Mouse (Mus musculus): Measurements from ENCODE around the gene Ltbp4. TPM values are rescaled to one million over a fixed set of nuclear protein-coding genes. Genes with fewer than 3 reads are reported as not detected.

The Ltbp4 gene
- total RNA-seq, 2 experiments from 2014 or later, result 387 to 393 TPM

DNA sequence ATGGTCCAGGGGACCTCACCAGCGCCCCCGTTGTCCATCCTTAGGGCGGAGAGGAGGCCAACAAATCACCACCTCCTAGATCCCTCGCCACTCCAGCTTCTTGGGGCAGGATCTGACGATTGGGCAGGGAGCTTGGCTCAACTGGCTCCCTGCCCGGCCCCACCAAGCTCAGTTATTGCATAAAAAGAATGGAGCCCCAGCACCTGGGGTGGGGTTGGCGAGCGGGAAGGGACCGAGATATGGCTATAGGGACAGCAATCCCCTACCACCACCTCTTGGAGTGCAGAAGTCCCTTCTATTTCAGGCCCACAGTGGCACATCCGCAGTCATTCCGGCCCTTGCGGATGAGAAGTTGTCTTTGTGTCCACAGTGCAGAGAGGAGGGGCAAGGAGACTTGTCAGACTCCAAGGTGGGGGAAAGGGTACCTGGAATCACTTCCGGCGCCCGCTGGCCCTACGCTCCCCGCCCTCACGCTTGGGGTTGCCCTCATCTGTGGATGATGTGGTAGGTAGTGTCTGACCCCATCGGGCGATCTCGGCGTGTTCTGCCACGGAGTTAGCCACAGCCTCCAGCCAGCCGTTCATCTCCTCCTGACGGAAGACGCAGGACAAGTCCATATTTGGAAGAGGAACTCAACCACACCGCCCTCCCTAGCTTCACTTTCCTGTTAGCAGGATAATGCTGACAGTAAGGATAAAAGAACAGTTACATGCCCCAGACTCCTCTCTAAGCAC, 19.5 kb upstream of the Ltbp4 start, which contains the start of gene Gm20479:
Gene Gm20479, minus strand, starts transcription at position 559 of the 734 bp plus-strand sequence.
- intact Hi-C loops (cut with DNase I), result no loop called here
- DNase-seq, result peak; percentile 40 to 41

GRCm38 (mm10) chr7:27356248-27356647, 18.8 kb upstream of the Ltbp4 start:
- peak; percentile 50 to 53 for DNase-seq
- intact Hi-C loops (cut with DNase I), result no loop called here

DNA sequence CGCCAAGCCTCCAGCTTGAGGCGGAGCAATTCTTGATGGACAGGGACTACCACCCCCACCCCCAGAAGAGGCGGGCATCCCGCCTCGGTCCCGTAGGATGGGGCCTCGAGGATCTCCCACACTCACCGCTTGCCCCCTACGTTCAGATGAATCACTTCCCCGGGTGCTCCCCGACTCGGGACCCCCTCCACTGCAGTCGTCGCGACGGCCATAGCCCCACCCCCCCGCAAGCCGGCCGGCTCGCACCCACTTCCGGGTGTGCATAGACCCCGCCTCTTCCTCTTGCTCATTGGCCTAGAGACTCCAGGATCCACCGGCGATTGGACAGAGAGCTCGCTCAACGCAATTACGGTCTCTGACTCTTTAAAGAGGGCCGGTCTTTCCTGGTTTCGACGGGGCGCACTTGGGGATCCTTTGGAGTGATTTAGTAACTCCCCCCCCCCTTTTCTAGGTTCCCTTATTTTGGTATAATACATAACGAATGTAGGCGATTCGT, 18.3 kb upstream of the Ltbp4 start, which contains the start of gene Shkbp1:
Gene Shkbp1, minus strand, starts transcription at position 275 of the 496 bp plus-strand sequence.
- peak; percentile 91 to 93 for DNase-seq
- intact Hi-C loops (cut with DNase I), result no loop called here

- DNase-seq, result no peak
- intact Hi-C loops (cut with DNase I), result no loop called here
These were observed 17.8 kb upstream of the Ltbp4 start for GRCm38 (mm10) chr7:27355261-27355660.

DNA sequence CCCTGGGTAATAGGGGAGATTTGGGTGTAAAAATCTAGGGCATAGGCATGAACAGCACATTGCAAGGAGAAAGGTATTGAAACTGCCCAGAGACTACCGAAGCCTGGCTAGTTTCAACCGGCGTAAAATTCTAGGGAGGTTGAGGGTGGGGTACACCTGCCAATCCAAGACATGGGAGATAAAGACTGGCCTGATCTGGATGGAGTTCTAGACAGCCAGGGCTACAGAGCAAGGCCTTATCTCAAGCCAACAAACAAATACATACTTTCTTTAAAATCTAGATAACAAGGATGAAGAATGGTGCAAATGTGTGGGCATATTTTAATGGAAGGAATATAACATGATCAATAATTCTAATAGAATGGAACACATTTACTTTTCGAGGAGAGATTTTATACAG, 17.3 kb upstream of the Ltbp4 start:
- DNase-seq, result no peak
- intact Hi-C loops (cut with DNase I), result no loop called here

DNA sequence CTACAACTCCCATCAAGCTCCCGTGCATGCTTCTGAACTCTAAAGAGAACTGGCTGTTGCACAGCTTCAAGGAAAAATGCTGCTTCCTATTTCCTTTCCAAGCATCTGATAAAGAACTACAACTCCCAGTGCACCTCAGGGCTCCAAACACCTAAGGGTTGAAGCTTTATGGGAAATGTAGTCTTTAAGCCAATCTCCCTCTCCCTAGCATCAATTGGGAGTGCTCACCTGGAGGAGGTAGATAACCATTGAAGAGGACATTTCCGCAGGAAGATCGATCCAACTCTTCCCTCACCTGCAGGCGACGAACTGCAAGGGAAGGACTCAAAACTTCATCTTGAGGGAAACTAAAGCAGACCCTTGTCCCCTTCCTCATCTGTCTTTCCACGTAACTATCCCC, 16.7 kb upstream of the Ltbp4 start:
- intact Hi-C loops (cut with DNase I), result no loop called here
- DNase-seq, result peak; percentile 34 to 59

DNA sequence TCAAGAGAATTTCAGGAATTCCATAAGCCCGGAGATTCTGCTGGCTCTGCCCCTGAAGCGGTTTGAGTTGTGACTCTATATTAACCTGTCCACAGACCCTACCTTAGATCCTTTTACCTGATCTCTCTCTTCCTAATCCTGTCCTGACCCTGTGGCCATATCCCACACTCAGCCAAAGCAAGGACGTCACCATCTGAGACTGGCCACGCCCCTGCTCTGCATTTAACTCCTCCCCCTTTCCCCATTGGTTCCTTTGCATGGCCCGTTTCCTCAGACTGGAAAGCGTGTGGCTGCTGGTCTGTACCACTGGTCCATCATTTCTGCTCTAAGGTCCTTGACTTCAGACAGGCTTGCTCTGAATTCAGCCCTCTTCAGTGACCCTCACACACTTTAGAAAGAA, 8.0 kb upstream of the Ltbp4 start:
- intact Hi-C loops (cut with DNase I), result no loop called here

DNA sequence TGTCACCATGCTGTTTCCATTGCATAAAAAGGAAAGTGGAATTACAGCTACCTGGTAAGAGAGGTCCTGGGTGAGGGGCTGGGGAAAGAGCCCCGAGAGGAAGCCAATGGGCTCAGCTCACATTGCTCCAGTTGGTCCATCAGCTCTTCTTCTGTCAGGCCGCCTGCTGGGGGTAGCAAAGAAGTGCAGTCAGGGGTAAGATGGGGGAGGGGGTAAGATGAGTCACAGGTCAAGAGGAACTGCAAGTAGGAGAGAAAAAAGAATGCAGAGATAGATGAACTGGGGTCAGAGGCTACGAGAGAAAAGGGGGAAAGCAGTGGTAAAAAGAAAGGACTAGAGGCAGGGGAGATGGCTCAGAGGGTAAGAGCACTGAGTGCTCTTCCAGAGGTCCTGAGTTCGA, 5.1 kb upstream of the Ltbp4 start:
- DNase-seq, result no peak
- intact Hi-C loops (cut with DNase I), result no loop called here

More for the DNA sequence above, 8.0 kb upstream of the Ltbp4 start:
- no peak for DNase-seq

DNA sequence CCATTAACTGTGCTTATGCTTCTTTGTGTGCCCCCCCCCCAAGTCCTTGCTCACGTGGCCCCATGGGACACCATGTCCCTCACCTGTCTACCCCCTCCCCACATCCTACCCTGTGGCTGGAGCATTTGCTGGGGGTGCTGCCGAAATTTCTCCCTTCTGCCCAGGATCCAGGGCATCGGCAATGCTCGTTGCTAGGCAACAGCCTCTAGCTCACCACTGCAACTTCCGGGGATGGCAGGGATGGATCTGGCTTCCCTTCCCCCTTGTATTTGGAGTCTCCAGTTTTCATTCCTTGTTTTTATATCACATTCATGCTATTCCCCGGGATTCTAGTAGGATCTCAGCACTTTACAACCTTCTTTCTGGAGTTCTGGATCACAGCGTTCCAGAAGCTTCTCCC, 2.0 kb upstream of the Ltbp4 start:
- intact Hi-C loops (cut with DNase I), result loop anchor here (5.0 kb wide), 1 partner anchor 108 kb away; the partner anchor contains the start of genes Blvrb and Sptbn4
- no peak for DNase-seq

GRCm38 (mm10) chr7:27339114-27339513, 1.6 kb upstream of the Ltbp4 start:
- intact Hi-C loops (cut with DNase I), result loop anchor here (5.0 kb wide), 1 partner anchor 108 kb away; the partner anchor contains the start of genes Blvrb and Sptbn4

GRCm38 (mm10) chr7:27335928-27336823, 1.3 kb downstream of the Ltbp4 start:
- intact Hi-C loops (cut with DNase I), result loop anchor here (1.0 to 5.0 kb wide), 6 partner anchors 25 to 349 kb away; partner anchors contain the start of genes Blvrb and Sptbn4
- peak; percentile 95 to 96 for DNase-seq

More at GRCm38 (mm10) chr7:27339114-27339513, 1.6 kb upstream of the Ltbp4 start:
- DNase-seq, result no peak

DNA sequence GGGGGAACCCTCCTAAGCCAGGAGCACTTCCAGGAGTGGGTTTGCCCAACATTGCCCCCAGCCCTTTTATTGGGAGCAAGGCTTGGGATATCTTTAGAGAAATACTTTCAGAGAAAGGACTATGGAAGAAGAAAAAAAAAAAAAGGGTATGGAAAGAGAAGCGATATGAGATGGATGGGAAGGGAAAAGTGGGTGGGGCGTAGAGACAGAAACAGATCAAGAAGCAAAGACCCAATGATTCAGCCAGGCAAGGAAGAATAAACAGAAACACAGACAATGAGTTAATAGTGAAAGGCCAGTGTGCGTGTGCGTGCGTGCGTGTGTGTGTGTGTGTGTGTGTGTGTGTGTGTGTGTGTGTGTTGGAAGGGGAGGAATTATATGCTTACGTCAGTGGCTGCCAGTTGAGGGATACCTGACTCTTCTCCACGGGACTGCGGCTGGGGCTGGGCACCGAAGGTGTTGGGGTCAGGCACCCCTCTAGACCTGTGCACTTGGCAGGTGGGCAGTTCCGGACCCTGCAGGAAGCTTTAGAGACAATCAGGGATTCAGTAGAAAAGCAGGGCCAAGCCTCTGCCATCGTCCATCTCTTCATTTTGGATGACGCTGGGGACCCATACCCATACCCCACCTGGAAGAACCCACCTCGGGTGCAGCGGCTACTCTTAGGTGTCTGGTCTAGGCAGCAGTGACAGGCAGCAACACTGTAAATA, 2.3 kb downstream of the Ltbp4 start:
- intact Hi-C loops (cut with DNase I), result loop anchor here (5.0 kb wide), 1 partner anchor 112 kb away; the partner anchor contains the start of genes Blvrb and Sptbn4
- DNase-seq, result no peak

DNA sequence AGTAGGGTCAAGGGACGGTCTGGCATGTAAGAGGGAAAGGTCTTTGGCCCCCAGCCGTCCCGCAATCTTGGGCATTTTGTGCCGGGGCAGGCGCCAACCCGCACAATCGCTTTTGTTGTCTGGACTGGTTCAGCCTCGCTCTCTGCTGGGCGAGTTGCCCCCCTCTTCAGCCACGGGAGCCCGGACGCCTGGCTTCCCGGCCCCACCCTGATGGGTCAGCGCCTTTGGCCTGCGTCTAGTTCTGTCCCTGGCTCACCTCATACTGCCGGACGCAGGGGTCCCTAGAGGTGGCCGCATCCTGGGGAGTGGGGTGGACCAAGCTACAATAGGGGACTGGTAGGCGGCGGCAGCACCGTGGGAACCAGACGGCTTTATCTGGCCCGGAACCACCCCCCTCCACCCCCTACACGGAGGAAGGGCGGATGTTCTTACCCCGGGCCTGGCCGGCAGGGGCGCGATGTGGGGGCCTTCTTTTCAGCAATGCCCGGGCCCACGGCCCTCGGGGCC, 3.0 kb downstream of the Ltbp4 start:
- DNase-seq, result peak; percentile 81 to 84
- intact Hi-C loops (cut with DNase I), result loop anchor here (5.0 kb wide), 2 partner anchors 158 to 172 kb away; no protein-coding TSS in a partner anchor

- intact Hi-C loops (cut with DNase I), result loop anchor here (5.0 kb wide), 2 partner anchors 159 to 171 kb away; no protein-coding TSS in a partner anchor
These were observed 4.1 kb downstream of the Ltbp4 start for GRCm38 (mm10) chr7:27333316-27333941.

DNA sequence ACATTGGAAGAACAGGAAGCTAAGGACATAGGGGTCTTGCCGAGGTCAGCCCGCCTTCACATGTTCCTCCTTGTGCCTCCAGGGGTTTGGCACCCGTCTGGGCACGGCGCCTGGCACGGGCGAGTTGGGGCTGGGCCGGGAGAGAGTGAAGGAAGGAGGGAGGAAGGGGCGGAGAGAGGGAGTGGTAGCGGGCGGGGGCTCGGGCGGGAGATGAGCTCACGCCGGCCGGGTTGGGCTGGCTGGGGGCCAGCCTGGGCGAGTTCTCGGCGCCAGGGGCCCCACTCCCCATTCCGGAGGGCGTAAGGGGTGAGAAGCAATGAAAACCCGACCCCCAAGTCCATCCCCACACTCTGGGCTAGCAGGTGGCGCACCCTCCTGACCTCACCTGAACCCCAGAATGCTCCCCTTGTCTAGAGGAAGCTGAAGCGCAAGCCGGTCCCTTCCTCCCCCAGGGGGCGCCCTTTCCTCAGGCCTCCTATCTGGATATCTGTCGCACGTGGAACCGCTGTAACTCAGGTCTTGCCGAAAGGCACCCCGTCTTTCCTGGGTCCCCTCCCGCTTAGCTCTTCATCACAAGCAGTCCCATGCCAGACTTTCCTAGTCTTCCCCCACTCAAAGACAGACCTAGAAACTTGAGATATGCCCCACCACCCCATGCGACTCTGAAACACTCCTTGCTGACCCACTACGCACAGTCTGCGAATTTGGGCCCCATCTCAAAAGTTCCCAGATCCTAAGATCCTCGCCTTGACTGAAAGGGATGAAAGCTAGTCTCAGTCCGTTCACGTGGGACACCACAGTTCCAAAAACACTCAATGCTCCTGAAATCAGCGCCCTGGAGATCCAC, 4.9 kb downstream of the Ltbp4 start:
- DNase-seq, result peak; percentile 92 to 94
- intact Hi-C loops (cut with DNase I), result loop anchor here (5.0 kb wide), 2 partner anchors 160 to 170 kb away; no protein-coding TSS in a partner anchor

More at GRCm38 (mm10) chr7:27333316-27333941, 4.1 kb downstream of the Ltbp4 start:
- peak; percentile 60 to 67 for DNase-seq

DNA sequence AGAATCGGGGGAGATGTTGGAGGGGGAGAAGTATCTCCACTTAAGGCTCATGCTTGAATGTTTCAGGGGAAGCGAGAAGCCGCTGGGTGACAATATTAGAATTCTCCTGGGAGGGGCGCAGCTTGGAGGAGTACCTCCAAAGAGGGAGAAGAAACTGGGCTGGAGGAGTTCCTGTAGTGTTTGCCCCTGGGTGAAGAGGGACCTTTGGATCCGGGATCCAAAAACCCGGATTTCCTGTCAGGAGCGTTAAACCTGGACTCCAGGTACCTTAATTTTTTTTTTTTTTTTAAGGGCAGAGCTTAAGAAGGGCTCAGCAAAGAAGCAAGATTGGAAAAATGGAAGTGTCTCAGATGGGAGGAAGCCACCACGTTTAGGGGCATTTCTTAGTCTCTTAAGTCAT, 5.6 kb downstream of the Ltbp4 start:
- no peak for DNase-seq
- intact Hi-C loops (cut with DNase I), result loop anchor here (5.0 kb wide), 2 partner anchors 160 to 170 kb away; no protein-coding TSS in a partner anchor

DNA sequence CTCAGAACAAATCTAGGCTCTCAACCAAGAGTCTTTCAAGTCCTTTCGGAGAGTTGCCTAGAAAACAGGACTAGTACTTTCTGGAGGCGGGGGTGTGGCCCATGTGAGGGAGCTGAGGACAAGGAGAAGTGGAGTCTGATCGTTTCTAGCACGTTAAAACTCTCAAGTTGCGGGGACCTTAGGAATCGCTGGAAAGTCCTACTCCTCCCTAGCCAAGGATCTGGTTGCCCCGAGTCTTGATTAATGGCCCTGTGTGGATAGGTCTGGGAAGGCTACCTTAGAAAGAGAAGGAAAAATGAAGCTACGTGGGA, 6.0 kb downstream of the Ltbp4 start:
- DNase-seq, result no peak
- intact Hi-C loops (cut with DNase I), result loop anchor here (5.0 kb wide), 2 partner anchors 161 to 169 kb away; no protein-coding TSS in a partner anchor

All from heart, postnatal 10 days (tissue).